Mouse (Mus musculus) heart, embryonic 13.5 days (tissue): Measurements from ENCODE around the gene Dhrs3. TPM values are rescaled to one million over a fixed set of nuclear protein-coding genes. Genes with fewer than 3 reads are reported as not detected.

Source experiments
- ATAC-seq: fragments of 200-750 bp; cut with Nextera tagmentation; 2 replicates; pipeline ENCODE4 v1.8.0; 2017; ENCODE audit warnings: moderate TSS enrichment; ENCODE audit not compliant: insufficient number of reproducible peaks, low FRiP score, low TSS enrichment; ENCODE audit errors: extremely low read depth
- H3K27ac ChIP-seq: fragments of 300-500 bp; sonication (generic); replicated peaks from 2 replicates; pipeline ENCODE4 v1.5.1; 2015; ENCODE audit warnings: moderate library complexity, mild to moderate bottlenecking, inconsistent platforms
- H3K27me3 ChIP-seq: fragments of 300-500 bp; sonication (generic); replicated peaks from 2 replicates; pipeline ENCODE4 v1.6.1; 2015; ENCODE audit warnings: mild to moderate bottlenecking, inconsistent platforms
- H3K36me3 ChIP-seq: fragments of 300-500 bp; sonication (generic); 2 replicates; pipeline ENCODE4 v1.6.1; 2015; ENCODE audit warnings: mild to moderate bottlenecking, inconsistent platforms
- H3K4me1 ChIP-seq: fragments of 300-500 bp; sonication (generic); 2 replicates; pipeline ENCODE4 v1.6.1; 2015; ENCODE audit warnings: inconsistent platforms
- H3K4me2 ChIP-seq: fragments of 300-500 bp; sonication (generic); 2 replicates; pipeline ENCODE4 v1.6.1; 2015; ENCODE audit warnings: inconsistent platforms, mild to moderate bottlenecking, moderate library complexity
- H3K4me3 ChIP-seq: fragments of 300-500 bp; sonication (generic); 2 replicates; pipeline ENCODE4 v1.5.1; 2015; ENCODE audit warnings: moderate library complexity, mild to moderate bottlenecking, inconsistent platforms
- H3K9ac ChIP-seq: fragments of 300-500 bp; sonication (generic); 2 replicates; pipeline ENCODE4 v1.6.1; 2015; ENCODE audit warnings: inconsistent platforms, mild to moderate bottlenecking, moderate library complexity
- H3K9me3 ChIP-seq: fragments of 300-500 bp; sonication (generic); 2 replicates; pipeline ENCODE4 v1.6.1; 2016; ENCODE audit warnings: inconsistent platforms
- WGBS: fragments of 180-500 bp; shearing (Covaris S2); methylation state at CpG from one replicate; pipeline ENCODE4 v1.1.7; 2015; ENCODE audit warnings: mixed read lengths; 5-methylcytosine and 5-hydroxymethylcytosine counted together
- polyA plus RNA-seq: library from polyadenylated mRNA; unstranded; fragments of >200 nt; fragmentation: Nextera tagmentation; extraction: Ambion mirVana; gene quantifications from 2 replicates; pipeline ENCODE4 v1.2.1, GENCODE M21; 2015

Dhrs3 gene
- polyA plus RNA-seq, 1 experiment from 2014 or later: 37.4 TPM

DNA sequence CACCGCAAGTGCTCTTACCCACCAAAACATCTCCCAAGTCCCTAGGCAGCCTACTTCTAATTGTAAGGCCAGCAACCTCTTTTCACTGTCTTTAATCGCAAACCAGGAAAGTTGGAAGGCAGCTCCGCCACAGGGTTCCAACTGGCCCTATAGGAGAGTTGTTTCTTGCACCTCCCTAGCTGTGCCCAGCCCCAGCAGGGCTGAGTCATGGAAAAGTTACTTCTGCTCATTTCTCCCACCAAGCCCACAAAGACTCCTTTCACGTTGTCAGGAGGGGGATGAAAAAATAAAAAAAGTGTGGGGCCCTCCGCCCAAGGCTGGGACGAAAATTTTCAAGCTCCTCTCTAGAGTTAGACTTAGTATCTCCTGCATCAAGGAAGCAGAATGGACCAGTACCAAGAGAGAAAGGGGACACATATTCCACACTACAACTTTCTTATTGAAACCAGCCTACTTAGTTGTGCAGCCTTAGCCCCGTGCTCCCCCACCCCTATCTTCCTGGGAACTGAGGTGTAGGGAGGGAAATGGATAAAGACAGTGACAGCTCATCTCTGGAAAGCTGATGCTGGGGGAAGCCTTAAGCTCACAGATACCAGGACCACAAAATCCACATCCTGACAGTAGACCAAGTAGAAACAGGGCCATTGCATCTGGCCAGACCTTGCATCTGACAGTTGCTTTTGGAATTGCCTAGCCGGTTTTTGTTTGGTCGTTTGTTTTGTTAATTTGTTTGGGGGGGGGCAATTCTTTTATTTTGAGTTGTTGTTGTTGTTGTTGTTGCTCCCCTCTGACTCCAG lies 2.9 kb upstream of the Dhrs3 start:
- H3K36me3 ChIP-seq: no peaks in the 10 kb centered on the region
- no peaks in the 10 kb centered on the region for H3K9me3 ChIP-seq
- H3K4me1 ChIP-seq: peaks cover 28% of the 10 kb centered on the region
- H3K9ac ChIP-seq: no peak overlapping the region
- 0 out of 2 replicates have a peak overlapping the region, but pooled peaks have one; percentile 17 for H3K27ac ChIP-seq
- H3K4me2 ChIP-seq: no peak overlapping the region
- no peak for ATAC-seq
- H3K4me3 ChIP-seq: no peak overlapping the region
- no peaks in the 10 kb centered on the region for H3K27me3 ChIP-seq
- 66% methylated on average over 9 of the region's 9 CpGs for WGBS

- Histone ChIP-seq H3K9ac (no peak overlapping the region), H3K9me3 (no peaks in the 10 kb centered on the region), H3K4me1 (peaks cover 37% of the 10 kb centered on the region), H3K4me2 (no peak overlapping the region), H3K36me3 (no peaks in the 10 kb centered on the region), H3K27ac (peak overlapping the region; percentile 69; the same call in 1 of the 2 replicates), H3K27me3 (0 out of 2 replicates have a peak, but pooled peaks cover 3% of the 10 kb centered on the region), H3K4me3 (no peak overlapping the region)
- 0 out of 2 replicates have a peak, but pooled peaks have one; percentile 23 for ATAC-seq
- 13% methylated on average over 7 of the region's 7 CpGs for WGBS
Observed at GRCm38 (mm10) chr4:144890690-144891120, 1.9 kb upstream of the Dhrs3 start.

GRCm38 (mm10) chr4:144891121-144891711 lies 1.4 kb upstream of the Dhrs3 start:
- Histone ChIP-seq H3K4me3 (peak overlapping the region; percentile 62), H3K36me3 (no peaks in the 10 kb centered on the region), H3K9me3 (no peaks in the 10 kb centered on the region), H3K4me2 (peak overlapping the region; percentile 90), H3K4me1 (peaks cover 40% of the 10 kb centered on the region), H3K9ac (peak overlapping the region; percentile 87; the same call in 1 of the 2 replicates), H3K27me3 (0 out of 2 replicates have a peak, but pooled peaks cover 3% of the 10 kb centered on the region), H3K27ac (peak overlapping the region; percentile 69)
- 47% methylated on average over 10 of the region's 10 CpGs for WGBS
- no peak for ATAC-seq

GRCm38 (mm10) chr4:144891743-144892132 lies 889 bp upstream of the Dhrs3 start:
- H3K36me3 ChIP-seq: no peaks in the 10 kb centered on the region
- H3K4me3 ChIP-seq: peak overlapping the region; percentile 62
- H3K4me1 ChIP-seq: peaks cover 43% of the 10 kb centered on the region
- ATAC-seq: no peak
- peak overlapping the region; percentile 69 for H3K27ac ChIP-seq
- H3K9me3 ChIP-seq: no peaks in the 10 kb centered on the region
- H3K27me3 ChIP-seq: 0 out of 2 replicates have a peak, but pooled peaks cover 3% of the 10 kb centered on the region
- peak overlapping the region; percentile 90 for H3K4me2 ChIP-seq
- WGBS: 26% methylated on average over 5 of the region's 5 CpGs
- H3K9ac ChIP-seq: peak overlapping the region; percentile 87

DNA sequence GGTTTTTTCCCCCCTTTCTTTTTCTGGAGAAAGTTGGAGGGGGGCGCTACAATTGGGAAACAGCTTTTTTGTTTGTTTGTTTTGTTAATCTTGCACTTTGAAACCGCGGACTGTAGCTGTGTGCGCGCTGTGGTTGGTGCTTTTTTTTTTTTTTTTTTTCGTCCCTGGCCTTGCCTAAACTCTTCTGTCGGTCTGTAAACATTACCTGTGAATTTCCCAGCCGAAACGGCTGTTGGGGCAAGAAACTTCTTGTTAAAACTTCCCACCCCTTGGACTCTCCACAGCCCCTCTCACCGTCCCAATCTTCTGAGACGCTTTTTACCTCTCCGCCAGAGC lies 278 bp downstream of the Dhrs3 start:
- Histone ChIP-seq H3K4me1 (peaks cover 54% of the 10 kb centered on the region), H3K27ac (peak overlapping the region; percentile 69), H3K27me3 (peaks cover 8% of the 10 kb centered on the region; the same call in 1 of the 2 replicates), H3K9me3 (no peaks in the 10 kb centered on the region), H3K4me3 (peak overlapping the region; percentile 62), H3K9ac (peak overlapping the region; percentile 87), H3K4me2 (peak overlapping the region; percentile 90), H3K36me3 (no peaks in the 10 kb centered on the region)
- ATAC-seq: no peak
- WGBS: 0% methylated on average over 12 of the region's 12 CpGs

GRCm38 (mm10) chr4:144893561-144894486 lies 1.2 kb downstream of the Dhrs3 start:
- peaks cover 8% of the 10 kb centered on the region; the same call in 1 of the 2 replicates for H3K27me3 ChIP-seq
- H3K9me3 ChIP-seq: no peaks in the 10 kb centered on the region
- H3K4me1 ChIP-seq: peaks cover 64% of the 10 kb centered on the region
- peaks cover 4% of the 10 kb centered on the region for H3K36me3 ChIP-seq
- ATAC-seq: no peak
- H3K4me3 ChIP-seq: peak overlapping the region; percentile 62
- peak overlapping the region; percentile 69 for H3K27ac ChIP-seq
- WGBS: under 1% methylated on average over 44 of the region's 44 CpGs
- H3K9ac ChIP-seq: peak overlapping the region; percentile 87
- peak overlapping the region; percentile 90 for H3K4me2 ChIP-seq

GRCm38 (mm10) chr4:144894487-144895210 lies 2.0 kb downstream of the Dhrs3 start:
- H3K4me2 ChIP-seq: peak overlapping the region; percentile 90
- H3K36me3 ChIP-seq: peaks cover 12% of the 10 kb centered on the region
- 4% methylated on average over 11 of the region's 11 CpGs for WGBS
- ATAC-seq: no peak
- peaks cover 14% of the 10 kb centered on the region for H3K27me3 ChIP-seq
- H3K4me3 ChIP-seq: peak overlapping the region; percentile 62
- H3K9ac ChIP-seq: peak overlapping the region; percentile 87
- H3K9me3 ChIP-seq: no peaks in the 10 kb centered on the region
- peaks cover 68% of the 10 kb centered on the region for H3K4me1 ChIP-seq
- H3K27ac ChIP-seq: peak overlapping the region; percentile 69

DNA sequence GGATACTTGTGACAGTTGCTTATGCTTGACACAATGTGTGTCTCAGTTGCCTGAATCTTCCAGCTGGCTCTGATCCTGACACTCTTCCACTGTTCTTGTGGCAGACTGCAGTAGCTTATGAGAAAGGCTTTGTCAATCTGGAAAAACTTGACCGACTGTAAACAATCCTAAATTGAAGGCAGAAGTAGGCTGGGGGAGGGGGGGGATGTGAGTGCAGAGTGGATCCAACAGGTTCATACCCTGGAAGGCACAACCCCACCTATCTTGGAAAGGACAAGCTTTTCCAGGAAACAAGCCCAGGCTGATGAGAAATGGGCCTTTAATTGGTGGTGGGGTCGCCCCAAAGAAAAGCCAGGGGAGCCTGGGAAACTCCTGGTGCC lies 2.6 kb downstream of the Dhrs3 start:
- H3K4me3 ChIP-seq: peak overlapping the region; percentile 62
- H3K36me3 ChIP-seq: peaks cover 13% of the 10 kb centered on the region
- H3K4me2 ChIP-seq: peak overlapping the region; percentile 90
- peak overlapping the region; percentile 69 for H3K27ac ChIP-seq
- H3K27me3 ChIP-seq: peaks cover 18% of the 10 kb centered on the region
- H3K9ac ChIP-seq: peak overlapping the region; percentile 87
- peaks cover 68% of the 10 kb centered on the region for H3K4me1 ChIP-seq
- no peak for ATAC-seq
- H3K9me3 ChIP-seq: no peaks in the 10 kb centered on the region
- 31% methylated on average over 2 of the region's 2 CpGs for WGBS

DNA sequence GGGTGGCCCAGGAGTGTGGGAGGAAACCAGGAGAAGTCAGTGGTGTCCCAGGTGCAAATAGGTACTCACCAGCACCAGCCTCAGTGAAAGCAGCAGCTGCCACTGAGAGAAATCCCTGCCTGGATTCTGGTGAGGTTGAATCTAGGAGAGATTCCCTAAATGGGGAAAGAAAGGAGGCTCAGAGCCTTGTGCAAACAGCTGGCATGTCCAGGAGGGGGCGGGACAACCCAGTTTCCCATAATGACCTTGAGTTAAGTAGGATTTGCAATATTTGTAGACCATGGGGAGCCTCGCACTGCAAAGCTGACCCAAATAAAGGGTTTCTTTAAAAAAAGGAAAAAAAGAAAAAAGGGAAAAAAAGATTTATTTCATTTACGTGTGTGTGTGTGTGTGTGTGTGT lies 3.7 kb downstream of the Dhrs3 start:
- Histone ChIP-seq H3K27me3 (peaks cover 25% of the 10 kb centered on the region), H3K4me2 (peak overlapping the region; percentile 90), H3K4me3 (peak overlapping the region; percentile 6), H3K4me1 (peaks cover 72% of the 10 kb centered on the region), H3K27ac (peak overlapping the region; percentile 45), H3K36me3 (peaks cover 18% of the 10 kb centered on the region), H3K9me3 (no peaks in the 10 kb centered on the region), H3K9ac (peak overlapping the region; percentile 52)
- WGBS: 58% methylated on average over 3 of the region's 3 CpGs
- ATAC-seq: no peak

DNA sequence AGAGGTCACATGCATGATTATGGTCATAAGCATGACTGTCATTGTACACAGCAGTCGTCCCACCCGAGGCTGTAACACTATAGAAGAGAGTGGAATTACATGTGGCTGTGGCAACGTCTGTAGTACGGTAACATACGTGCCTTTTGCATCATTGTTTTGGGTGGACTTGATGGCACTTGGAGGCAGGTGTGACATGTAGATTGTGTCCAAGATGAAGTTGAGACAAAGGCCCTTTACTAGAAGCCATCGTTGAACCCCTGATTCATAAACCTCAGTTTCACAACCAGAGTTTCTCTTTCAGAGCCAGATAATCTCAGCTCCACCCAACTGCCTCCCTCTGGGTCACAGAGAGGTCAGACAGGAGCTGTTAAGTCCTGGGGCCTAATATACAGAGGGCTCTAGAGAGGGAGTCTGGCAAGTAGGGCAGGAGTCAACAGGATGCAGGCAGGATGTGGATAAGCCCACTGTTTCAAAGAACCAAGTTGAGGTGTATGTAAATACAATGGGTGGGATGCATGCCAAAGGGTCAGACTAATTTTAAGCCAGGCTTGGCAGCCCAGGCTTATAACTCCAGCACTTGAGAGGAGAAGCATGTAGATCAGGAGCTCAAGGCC lies 5.5 kb downstream of the Dhrs3 start:
- peaks cover 39% of the 10 kb centered on the region for H3K27me3 ChIP-seq

More for the DNA sequence above, 5.5 kb downstream of the Dhrs3 start:
- Histone ChIP-seq H3K9ac (no peak overlapping the region), H3K27ac (peak overlapping the region; percentile 67), H3K9me3 (no peaks in the 10 kb centered on the region), H3K4me1 (peaks cover 75% of the 10 kb centered on the region), H3K36me3 (peaks cover 22% of the 10 kb centered on the region), H3K4me3 (no peak overlapping the region), H3K4me2 (no peak overlapping the region)
- no peak for ATAC-seq
- WGBS: 44% methylated on average over 6 of the region's 6 CpGs
